Mouse (Mus musculus) cerebellum, adult 11-12 months (tissue): ENCODE measurements around the gene Dgkg.

Experiments
- DNase-seq: peaks from one replicate; pipeline ENCODE4 v3.0.0; 2022

Dgkg gene

GRCm38 (mm10) chr16:22491446-22492166 lies 165.4 kb downstream of the Dgkg start:
- DNase-seq = peak; percentile 88

GRCm38 (mm10) chr16:22483900-22484299 lies 173.1 kb downstream of the Dgkg start:
- DNase-seq = no peak

GRCm38 (mm10) chr16:22479322-22479721 lies 177.7 kb downstream of the Dgkg start:
- no peak for DNase-seq

GRCm38 (mm10) chr16:22471728-22472127 lies 185.3 kb downstream of the Dgkg start:
- no peak for DNase-seq

GRCm38 (mm10) chr16:22469385-22469784 lies 187.6 kb downstream of the Dgkg start:
- DNase-seq = no peak

- DNase-seq = no peak
Observed at GRCm38 (mm10) chr16:22467111-22467510, 189.9 kb downstream of the Dgkg start.

- DNase-seq = no peak
Observed at GRCm38 (mm10) chr16:22466381-22466780, 190.6 kb downstream of the Dgkg start.

GRCm38 (mm10) chr16:22462220-22462619 lies 194.8 kb downstream of the Dgkg start:
- DNase-seq = no peak

GRCm38 (mm10) chr16:22461728-22462127 lies 195.3 kb downstream of the Dgkg start:
- DNase-seq = no peak

- DNase-seq = no peak
Observed at GRCm38 (mm10) chr16:22460960-22461359, 196.1 kb downstream of the Dgkg start.

- no peak for DNase-seq
Observed at GRCm38 (mm10) chr16:22452082-22452481, 204.9 kb downstream of the Dgkg start.

- DNase-seq = no peak
Observed at GRCm38 (mm10) chr16:22448093-22448492, 208.9 kb downstream of the Dgkg start.

GRCm38 (mm10) chr16:22444786-22445185 lies 212.2 kb downstream of the Dgkg start:
- DNase-seq = no peak

- DNase-seq = no peak
Observed at GRCm38 (mm10) chr16:22442202-22442601, 214.8 kb downstream of the Dgkg start.

- DNase-seq = no peak
Observed at GRCm38 (mm10) chr16:22441317-22441716, 215.7 kb downstream of the Dgkg start.

- DNase-seq = peak; percentile 59
Observed at GRCm38 (mm10) chr16:22440269-22440668, 216.8 kb downstream of the Dgkg start.

- peak; percentile 100 for DNase-seq
Observed at GRCm38 (mm10) chr16:22439499-22440177, 217.4 kb downstream of the Dgkg start, which contains the start of gene Etv5. Etv5 (minus strand) TSS chr16:22439719.

- DNase-seq = peak; percentile 82
Observed at GRCm38 (mm10) chr16:22438441-22439373, 218.3 kb downstream of the Dgkg start.

GRCm38 (mm10) chr16:22436106-22436505 lies 220.9 kb downstream of the Dgkg start:
- DNase-seq = no peak

GRCm38 (mm10) chr16:22434530-22434929 lies 222.5 kb downstream of the Dgkg start:
- DNase-seq = no peak

GRCm38 (mm10) chr16:22433944-22434343 lies 223.1 kb downstream of the Dgkg start:
- no peak for DNase-seq

GRCm38 (mm10) chr16:22431773-22432172 lies 225.2 kb downstream of the Dgkg start:
- no peak for DNase-seq

GRCm38 (mm10) chr16:22431335-22431734 lies 225.7 kb downstream of the Dgkg start:
- no peak for DNase-seq
